Mouse (Mus musculus) heart, postnatal 0 days (tissue): ENCODE results near the gene Tpmt.

Experiments used
- CTCF ChIP-seq: IDR thresholded peaks from 2 replicates; pipeline ENCODE4 v1.5.1; 2016; ENCODE audit warnings: antibody characterized with exemption, control low read depth, low read depth
- EP300 ChIP-seq: IDR thresholded peaks from 2 replicates; pipeline ENCODE4 v1.6.1; 2016; ENCODE audit warnings: antibody characterized with exemption, low read depth

GRCm38 (mm10) chr13:47053971-47054370 lies 9.4 kb upstream of the Tpmt start:
- TF ChIP-seq CTCF = no peak
- no peak for TF ChIP-seq EP300
